In the genomic region with DNA sequence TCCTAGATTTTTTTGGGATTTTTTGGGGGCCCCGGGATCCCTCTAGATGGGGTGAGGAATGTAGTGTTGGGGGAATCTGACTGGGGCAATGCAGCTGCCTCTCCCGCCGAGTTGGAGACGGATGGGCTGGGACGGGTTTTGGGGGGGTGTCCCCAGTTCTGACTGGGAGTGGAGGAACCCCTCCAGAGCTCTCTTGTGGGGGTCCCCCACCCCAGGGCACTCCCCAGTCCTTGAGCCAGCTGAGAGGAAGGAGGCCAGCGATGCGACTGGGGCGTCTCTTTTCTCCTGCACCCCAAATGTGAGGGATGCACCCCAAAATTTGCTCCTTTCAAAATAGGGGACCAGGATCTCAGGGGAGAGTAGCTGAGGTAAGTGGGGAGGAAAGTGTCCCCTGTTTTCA, we compare ENCODE assay signal across 8 mouse cellular contexts. TPM values are rescaled to one million over a fixed set of nuclear protein-coding genes. Genes with fewer than 3 reads are reported as not detected.
DNase-seq lines count a peak whose midpoint lies in the region; ATAC-seq lines count a peak whose summit lies in the region.

No protein-coding gene starts in this region.

- DNase-seq in kidney, adult 18-20 months = no peak
- peak; percentile 74 to 79 for DNase-seq in cerebellum, postnatal 10 days
- no peak for DNase-seq in urinary bladder, postnatal 25 days (ENCODE audit: low spot score)
- no peak for DNase-seq in gastrocnemius, adult 8-10 months (ENCODE audit: low spot score in 2 of 2)
- DNase-seq in layer of hippocampus, postnatal 25 days (ENCODE audit: extremely low spot score in 1 of 2, low spot score in 1 of 2) = no peak

- H3K4me3 ChIP-seq in kidney, embryonic 14.5 days (ENCODE audit: low read length) = peak overlapping the region; percentile 35
- H3K4me3 ChIP-seq in hindbrain, embryonic 13.5 days = peak overlapping the region; percentile 31
- peak overlapping the region; percentile 34 for H3K4me3 ChIP-seq in midbrain, embryonic 16.5 days (ENCODE audit: low read depth, low read length)

- no peak overlapping the region for H3K27ac ChIP-seq in kidney, embryonic 14.5 days (ENCODE audit: low read depth, low read length)
- no peak overlapping the region for H3K27ac ChIP-seq in hindbrain, embryonic 13.5 days
- no peak overlapping the region for H3K27ac ChIP-seq in midbrain, embryonic 16.5 days (ENCODE audit: low read length)

- H3K4me2 ChIP-seq in kidney, embryonic 14.5 days (replicated peaks; ENCODE audit: low read depth, low read length) = peak overlapping the region; percentile 61
- H3K4me2 ChIP-seq in hindbrain, embryonic 13.5 days = peak overlapping the region; percentile 53
- peak overlapping the region; percentile 54 for H3K4me2 ChIP-seq in midbrain, embryonic 16.5 days (ENCODE audit: low read length)

- H3K27me3 ChIP-seq in kidney, embryonic 14.5 days (ENCODE audit: control insufficient read depth, insufficient read depth, low read length) = peaks cover 23% of the 10 kb centered on the region
- peaks cover 39% of the 10 kb centered on the region for H3K27me3 ChIP-seq in hindbrain, embryonic 13.5 days
- peaks cover 21% of the 10 kb centered on the region for H3K27me3 ChIP-seq in midbrain, embryonic 16.5 days (ENCODE audit: control insufficient read depth, insufficient read depth, low read depth, low read length)

- no peaks in the 10 kb centered on the region for H3K9me3 ChIP-seq in kidney, embryonic 14.5 days (ENCODE audit: control insufficient read depth, low read length)
- H3K9me3 ChIP-seq in hindbrain, embryonic 13.5 days = no peaks in the 10 kb centered on the region
- H3K9me3 ChIP-seq in midbrain, embryonic 16.5 days (replicated peaks; ENCODE audit: control insufficient read depth, low read length, poor library complexity, severe bottlenecking) = no peaks in the 10 kb centered on the region

- H3K36me3 ChIP-seq in kidney, embryonic 14.5 days (ENCODE audit: control insufficient read depth, insufficient read depth, low read length) = peaks cover 17% of the 10 kb centered on the region
- H3K36me3 ChIP-seq in hindbrain, embryonic 13.5 days = peaks cover 21% of the 10 kb centered on the region
- peaks cover 13% of the 10 kb centered on the region for H3K36me3 ChIP-seq in midbrain, embryonic 16.5 days (ENCODE audit: control insufficient read depth, insufficient read depth, low read length)

- 33% methylated on average over 8 of the region's 8 CpGs for WGBS in kidney, embryonic 14.5 days
- 42% methylated on average over 8 of the region's 8 CpGs for WGBS in hindbrain, embryonic 13.5 days
- WGBS in midbrain, embryonic 16.5 days = 39% methylated on average over 8 of the region's 8 CpGs

- peaks cover 11% of the 10 kb centered on the region; the same call in 1 of the 2 replicates for H3K4me1 ChIP-seq in kidney, embryonic 14.5 days (ENCODE audit: control insufficient read depth, insufficient read depth, low read length)
- peaks cover 56% of the 10 kb centered on the region for H3K4me1 ChIP-seq in hindbrain, embryonic 13.5 days (replicated peaks)
- peaks cover 21% of the 10 kb centered on the region for H3K4me1 ChIP-seq in midbrain, embryonic 16.5 days (ENCODE audit: control insufficient read depth, insufficient read depth, low read length)

- no peak for ATAC-seq in kidney, embryonic 14.5 days (ENCODE audit: low FRiP score, low TSS enrichment)
- ATAC-seq in hindbrain, embryonic 13.5 days (ENCODE audit: low FRiP score) = no peak
- no peak for ATAC-seq in midbrain, embryonic 16.5 days

- H3K9ac ChIP-seq in kidney, embryonic 14.5 days (ENCODE audit: low read depth, low read length) = peak overlapping the region; percentile 60
- peak overlapping the region; percentile 70 for H3K9ac ChIP-seq in hindbrain, embryonic 13.5 days
- peak overlapping the region; percentile 63 for H3K9ac ChIP-seq in midbrain, embryonic 16.5 days (ENCODE audit: low read depth, low read length)

RNA-seq across cellular contexts. Expression of a gene that starts 3.4 kb away (rescaled TPM):
- 19.2 and 20.0 TPM in 2 replicates for polyA plus RNA-seq in kidney, embryonic 14.5 days (2014; fragmentation: Nextera tagmentation; extraction: Ambion mirVana)
- polyA plus RNA-seq in hindbrain, embryonic 13.5 days (2015; fragmentation: Nextera tagmentation; extraction: Ambion mirVana) = 5.0 and 5.5 TPM in 2 replicates
- polyA plus RNA-seq in midbrain, embryonic 16.5 days (2015; fragmentation: Nextera tagmentation; extraction: Ambion mirVana) = 5.1 and 5.3 TPM in 2 replicates
- 1 to 10 TPM; 1.2 to 3.9 (median 2.3) TPM for total RNA-seq in gastrocnemius, adult 8-10 months (2022)
- 1 to 10 TPM; 1.2 to 2.1 TPM for total RNA-seq in layer of hippocampus, postnatal 25 days (2021)

RNA-seq across cellular contexts. Expression of a gene that starts 4.7 kb away (rescaled TPM):
- 180 and 243 TPM in 2 replicates for polyA plus RNA-seq in kidney, embryonic 14.5 days (2014; fragmentation: Nextera tagmentation; extraction: Ambion mirVana)
- 193 and 201 TPM in 2 replicates for polyA plus RNA-seq in hindbrain, embryonic 13.5 days (2015; fragmentation: Nextera tagmentation; extraction: Ambion mirVana)
- polyA plus RNA-seq in midbrain, embryonic 16.5 days (2015; fragmentation: Nextera tagmentation; extraction: Ambion mirVana) = 165 and 167 TPM in 2 replicates
- 10 to 100 TPM; 29.8 to 36.3 (median 35.5) TPM for total RNA-seq in gastrocnemius, adult 8-10 months (2022)
- 10 to 100 TPM; 50.6 to 55.6 TPM for total RNA-seq in layer of hippocampus, postnatal 25 days (2021)

RNA-seq across cellular contexts. Expression of a gene that starts 6.6 kb away (rescaled TPM):
- 7.8 and 10.5 TPM in 2 replicates for polyA plus RNA-seq in kidney, embryonic 14.5 days (2014; fragmentation: Nextera tagmentation; extraction: Ambion mirVana)
- polyA plus RNA-seq in hindbrain, embryonic 13.5 days (2015; fragmentation: Nextera tagmentation; extraction: Ambion mirVana) = 12.4 and 14.7 TPM in 2 replicates
- 12.0 and 12.7 TPM in 2 replicates for polyA plus RNA-seq in midbrain, embryonic 16.5 days (2015; fragmentation: Nextera tagmentation; extraction: Ambion mirVana)
- total RNA-seq in gastrocnemius, adult 8-10 months (2022) = 1 to 10 TPM; 1.6 to 3.3 (median 3.0) TPM
- total RNA-seq in layer of hippocampus, postnatal 25 days (2021) = 1 to 10 TPM; 3.2 to 4.5 TPM

RNA-seq across cellular contexts. Expression of a gene that starts 6.6 kb away (rescaled TPM):
- 149 and 173 TPM in 2 replicates for polyA plus RNA-seq in kidney, embryonic 14.5 days (2014; fragmentation: Nextera tagmentation; extraction: Ambion mirVana)
- 340 and 342 TPM in 2 replicates for polyA plus RNA-seq in hindbrain, embryonic 13.5 days (2015; fragmentation: Nextera tagmentation; extraction: Ambion mirVana)
- 368 and 379 TPM in 2 replicates for polyA plus RNA-seq in midbrain, embryonic 16.5 days (2015; fragmentation: Nextera tagmentation; extraction: Ambion mirVana)
- total RNA-seq in gastrocnemius, adult 8-10 months (2022) = 100 to 1,000 TPM in 3 of 4 experiments, 10 to 100 TPM in 1; 92.8 to 127 (median 113) TPM
- 100 to 1,000 TPM; 310 to 312 TPM for total RNA-seq in layer of hippocampus, postnatal 25 days (2021)

RNA-seq across cellular contexts. Expression of a gene that starts 12.2 kb away (rescaled TPM):
- polyA plus RNA-seq in kidney, embryonic 14.5 days (2014; fragmentation: Nextera tagmentation; extraction: Ambion mirVana) = 8.4 and 14.2 TPM in 2 replicates
- polyA plus RNA-seq in hindbrain, embryonic 13.5 days (2015; fragmentation: Nextera tagmentation; extraction: Ambion mirVana) = 16.1 and 18.1 TPM in 2 replicates
- 12.7 and 13.6 TPM in 2 replicates for polyA plus RNA-seq in midbrain, embryonic 16.5 days (2015; fragmentation: Nextera tagmentation; extraction: Ambion mirVana)
- total RNA-seq in gastrocnemius, adult 8-10 months (2022) = under 1 TPM; 0.13 to 0.89 (median 0.35) TPM
- 10 to 100 TPM in 1 of 2 experiments, 1 to 10 TPM in 1; 7.0 to 10.0 TPM for total RNA-seq in layer of hippocampus, postnatal 25 days (2021)

Comparison
In these comparisons a context has a peak if more than half of its experiments do, and no peak if none do; other contexts are left out.
1. DNase-seq: peak in cerebellum, postnatal 10 days (2 of 2); none in kidney, adult 18-20 months (single experiment), urinary bladder, postnatal 25 days (single experiment), gastrocnemius, adult 8-10 months (0 of 2) and layer of hippocampus, postnatal 25 days (0 of 2).
2. Peak in every context shown above with its lines, with median percentiles within 50 percentile points of each other: H3K4me2 ChIP-seq, H3K4me3 ChIP-seq and H3K9ac ChIP-seq.